Mouse (Mus musculus) embryonic facial prominence, embryonic 15.5 days (tissue): Measurements from ENCODE around the gene Pomgnt2. TPM values are rescaled to one million over a fixed set of nuclear protein-coding genes. Genes with fewer than 3 reads are reported as not detected.

Source experiments
- ATAC-seq: fragments of 200-750 bp; cut with Nextera tagmentation; 2 replicates; pipeline ENCODE4 v1.8.0; 2017; ENCODE audit warnings: low read depth, moderate TSS enrichment; ENCODE audit not compliant: insufficient number of reproducible peaks, low FRiP score, low TSS enrichment
- H3K27ac ChIP-seq: fragments of 300-500 bp; sonication (generic); replicated peaks from 2 replicates; pipeline ENCODE4 v1.5.1; 2015; ENCODE audit warnings: mild to moderate bottlenecking, inconsistent platforms
- H3K27me3 ChIP-seq: fragments of 300-500 bp; sonication (generic); 2 replicates; pipeline ENCODE4 v1.6.1; 2015; ENCODE audit warnings: inconsistent platforms
- H3K36me3 ChIP-seq: fragments of 300-500 bp; sonication (generic); 2 replicates; pipeline ENCODE4 v1.6.1; 2015; ENCODE audit warnings: mild to moderate bottlenecking, inconsistent platforms
- H3K4me1 ChIP-seq: fragments of 300-500 bp; sonication (generic); 2 replicates; pipeline ENCODE4 v1.6.1; 2015; ENCODE audit warnings: inconsistent platforms
- H3K4me2 ChIP-seq: fragments of 300-500 bp; sonication (generic); replicated peaks from 2 replicates; pipeline ENCODE4 v1.6.1; 2015; ENCODE audit warnings: mild to moderate bottlenecking, inconsistent platforms
- H3K4me3 ChIP-seq: fragments of 300-500 bp; sonication (generic); replicated peaks from 2 replicates; pipeline ENCODE4 v1.5.1; 2015; ENCODE audit warnings: mild to moderate bottlenecking, inconsistent platforms
- H3K9ac ChIP-seq: fragments of 300-500 bp; sonication (generic); 2 replicates; pipeline ENCODE4 v1.6.1; 2015; ENCODE audit warnings: inconsistent platforms
- H3K9me3 ChIP-seq: fragments of 300-500 bp; sonication (generic); replicated peaks from 2 replicates; pipeline ENCODE4 v1.6.1; 2016; ENCODE audit warnings: inconsistent platforms
- WGBS: fragments of 180-500 bp; shearing (Covaris S2); methylation state at CpG from one replicate; pipeline ENCODE4 v1.1.7; 2015; 5-methylcytosine and 5-hydroxymethylcytosine counted together
- polyA plus RNA-seq: library from polyadenylated mRNA; unstranded; fragments of >200 nt; fragmentation: Nextera tagmentation; extraction: Ambion mirVana; gene quantifications from 2 replicates; pipeline ENCODE4 v1.2.1, GENCODE M21; 2015

Pomgnt2 gene
- polyA plus RNA-seq = 18.4 and 21.2 TPM in 2 replicates

DNA sequence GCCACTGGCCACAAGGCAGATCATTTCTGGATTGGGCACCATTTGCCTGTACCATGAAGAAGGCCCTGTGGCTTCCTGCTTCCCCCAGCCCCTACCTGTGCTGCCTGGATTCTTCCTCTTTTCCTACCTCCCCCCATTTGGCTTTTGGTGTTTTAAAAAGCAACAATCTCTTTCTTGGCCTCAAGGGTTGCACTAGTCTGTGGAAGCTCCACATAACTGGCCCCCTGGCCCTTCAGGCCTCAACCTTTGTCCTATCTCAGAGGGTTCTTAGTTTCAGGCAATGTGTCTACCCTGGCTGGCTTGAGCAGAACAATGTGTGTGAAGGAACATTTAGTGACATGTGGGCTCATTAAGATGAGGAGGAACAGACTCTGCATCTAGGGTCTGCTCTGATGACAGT lies at the start of gene Pomgnt2:
Gene Pomgnt2 (minus strand): TSS at position 101 of the 400 bp plus-strand sequence.
- Histone ChIP-seq H3K27ac (no peak within 1 kb of the TSS), H3K4me1 (peaks cover 21% of the 10 kb centered on the region), H3K4me3 (peak within 1 kb of the TSS; percentile 76), H3K27me3 (no peaks in the 10 kb centered on the region), H3K9ac (no peak within 1 kb of the TSS), H3K9me3 (no peaks in the 10 kb centered on the region), H3K36me3 (no peaks in the 10 kb centered on the region), H3K4me2 (peak within 1 kb of the TSS; percentile 96)
- ATAC-seq = no peak

DNA sequence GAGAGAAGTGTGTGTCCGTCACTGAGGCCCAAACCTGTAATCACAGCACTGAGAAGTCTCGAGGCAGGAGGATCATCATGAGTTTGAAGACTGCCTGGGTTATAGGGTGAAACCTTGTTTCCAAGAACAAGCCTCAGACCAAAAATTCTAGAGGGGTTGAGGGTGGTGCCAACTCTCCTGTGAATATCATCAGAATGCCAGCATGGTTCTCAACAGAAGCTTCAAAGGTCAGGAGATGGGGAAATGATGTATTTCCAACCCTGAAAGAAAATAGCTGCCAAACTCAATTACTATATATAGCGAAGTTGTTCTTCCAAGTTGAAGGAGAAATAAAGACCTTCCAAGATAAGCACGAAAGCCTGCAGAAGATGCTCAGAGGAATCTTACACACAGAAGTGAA lies 42.9 kb upstream of the Pomgnt2 start:
- no peak overlapping the region for H3K4me2 ChIP-seq

DNA sequence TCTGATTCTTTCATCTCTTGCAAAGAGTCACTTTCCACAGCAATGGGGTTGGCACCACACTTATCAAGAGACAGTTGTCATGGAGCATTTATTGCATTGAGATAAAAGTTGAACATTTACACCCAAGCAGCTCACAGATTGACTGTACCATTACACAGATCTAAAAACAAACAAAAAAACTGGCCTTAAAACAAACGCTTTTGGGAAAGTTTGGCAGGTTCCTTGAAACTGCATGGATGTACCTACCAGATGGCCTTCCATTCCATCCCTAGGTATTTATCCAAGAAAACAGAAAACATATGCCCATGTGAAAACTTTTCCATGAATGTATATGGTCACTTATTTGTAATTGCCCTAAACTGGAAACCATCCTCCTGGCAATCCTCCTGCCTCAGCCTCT lies 41.7 kb upstream of the Pomgnt2 start:
- H3K36me3 ChIP-seq = no peaks in the 10 kb centered on the region
- no peak for ATAC-seq
- no peak overlapping the region for H3K4me2 ChIP-seq
- no peak overlapping the region for H3K9ac ChIP-seq
- no peak overlapping the region for H3K27ac ChIP-seq
- H3K4me3 ChIP-seq = no peak overlapping the region
- 79% methylated on average over 1 of the region's 1 CpGs for WGBS
- no peaks in the 10 kb centered on the region for H3K9me3 ChIP-seq
- no peaks in the 10 kb centered on the region for H3K4me1 ChIP-seq
- no peaks in the 10 kb centered on the region for H3K27me3 ChIP-seq

More for the DNA sequence above, 42.9 kb upstream of the Pomgnt2 start:
- no peak for ATAC-seq
- Histone ChIP-seq H3K9me3 (no peaks in the 10 kb centered on the region), H3K36me3 (no peaks in the 10 kb centered on the region), H3K27ac (no peak overlapping the region), H3K27me3 (no peaks in the 10 kb centered on the region), H3K4me3 (no peak overlapping the region), H3K9ac (no peak overlapping the region), H3K4me1 (no peaks in the 10 kb centered on the region)
- 77% methylated on average over 4 of the region's 4 CpGs for WGBS

DNA sequence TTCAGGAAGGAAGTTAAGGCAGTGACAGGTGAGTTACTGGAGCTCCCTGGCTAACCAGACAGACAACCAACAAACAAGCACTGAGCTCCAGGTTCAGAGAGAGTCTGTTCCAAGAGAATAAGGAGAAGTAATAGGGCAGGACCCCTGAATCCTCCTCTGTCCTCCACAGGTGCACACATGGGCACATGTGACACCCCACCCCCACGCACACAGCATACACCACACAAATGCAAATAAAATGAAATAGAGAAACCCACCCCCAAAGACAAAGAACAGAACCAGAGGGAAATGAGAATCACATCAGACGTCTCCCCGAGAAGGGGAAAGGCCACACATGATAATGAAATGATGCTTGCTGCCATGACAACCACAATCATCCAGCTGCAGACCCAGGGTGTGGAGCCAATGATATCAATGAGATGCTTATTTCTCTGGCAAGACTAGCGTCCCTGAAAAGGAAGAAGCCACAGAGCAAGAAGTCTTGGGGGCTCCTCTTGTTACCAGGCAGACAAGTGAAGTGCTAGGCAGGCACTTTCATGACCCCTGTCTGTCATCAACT lies 39.7 kb upstream of the Pomgnt2 start:
- Histone ChIP-seq H3K27ac (no peak overlapping the region), H3K9me3 (no peaks in the 10 kb centered on the region), H3K4me2 (no peak overlapping the region), H3K4me1 (no peaks in the 10 kb centered on the region), H3K9ac (no peak overlapping the region), H3K27me3 (no peaks in the 10 kb centered on the region), H3K36me3 (no peaks in the 10 kb centered on the region), H3K4me3 (no peak overlapping the region)
- WGBS = 48% methylated on average over 4 of the region's 4 CpGs
- ATAC-seq = no peak

DNA sequence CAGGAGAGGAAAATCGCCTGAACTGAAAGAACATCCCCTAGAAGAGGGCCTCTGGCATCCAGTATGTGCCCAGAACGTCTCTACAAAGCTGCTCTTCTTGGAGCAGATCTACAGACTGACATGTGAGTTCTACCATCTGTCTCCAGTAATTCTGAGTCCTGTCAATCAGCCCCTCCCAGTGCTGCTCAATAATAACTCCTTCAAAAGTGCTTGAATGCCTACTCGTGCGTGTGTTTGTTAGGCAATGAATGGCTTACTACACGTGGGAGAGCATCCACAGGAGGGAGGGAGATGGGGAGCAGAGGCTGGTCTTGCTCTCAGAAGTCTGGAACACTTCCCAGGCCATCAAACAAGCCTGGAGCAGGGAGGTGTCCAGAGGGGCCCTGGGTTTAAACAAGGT lies 38.9 kb upstream of the Pomgnt2 start:
- no peak overlapping the region for H3K27ac ChIP-seq

DNA sequence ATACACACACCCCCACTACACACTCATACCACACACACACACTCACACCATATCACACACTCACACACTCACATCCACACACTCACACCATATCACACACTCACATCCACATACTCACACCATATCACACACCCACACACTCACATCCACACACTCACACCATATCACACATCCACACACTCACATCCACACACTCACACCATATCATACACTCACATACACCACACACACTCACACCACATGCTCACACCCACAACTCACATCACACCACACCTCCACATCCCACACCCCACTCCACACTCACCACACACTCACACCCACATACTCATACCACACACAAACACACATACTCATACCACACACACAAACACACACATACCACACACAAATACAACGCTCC lies 38.0 kb upstream of the Pomgnt2 start:
- Histone ChIP-seq H3K4me3 (no peak overlapping the region), H3K9ac (no peak overlapping the region), H3K27ac (no peak overlapping the region), H3K9me3 (no peaks in the 10 kb centered on the region), H3K36me3 (no peaks in the 10 kb centered on the region), H3K4me2 (no peak overlapping the region), H3K27me3 (no peaks in the 10 kb centered on the region), H3K4me1 (no peaks in the 10 kb centered on the region)
- no peak for ATAC-seq
- 89% methylated on average over 1 of the region's 1 CpGs for WGBS

More for the DNA sequence above, 38.9 kb upstream of the Pomgnt2 start:
- Histone ChIP-seq H3K4me1 (no peaks in the 10 kb centered on the region), H3K4me3 (no peak overlapping the region), H3K9ac (no peak overlapping the region), H3K4me2 (no peak overlapping the region), H3K36me3 (no peaks in the 10 kb centered on the region), H3K9me3 (no peaks in the 10 kb centered on the region), H3K27me3 (no peaks in the 10 kb centered on the region)
- no peak for ATAC-seq
- 22% methylated on average over 5 of the region's 5 CpGs for WGBS

DNA sequence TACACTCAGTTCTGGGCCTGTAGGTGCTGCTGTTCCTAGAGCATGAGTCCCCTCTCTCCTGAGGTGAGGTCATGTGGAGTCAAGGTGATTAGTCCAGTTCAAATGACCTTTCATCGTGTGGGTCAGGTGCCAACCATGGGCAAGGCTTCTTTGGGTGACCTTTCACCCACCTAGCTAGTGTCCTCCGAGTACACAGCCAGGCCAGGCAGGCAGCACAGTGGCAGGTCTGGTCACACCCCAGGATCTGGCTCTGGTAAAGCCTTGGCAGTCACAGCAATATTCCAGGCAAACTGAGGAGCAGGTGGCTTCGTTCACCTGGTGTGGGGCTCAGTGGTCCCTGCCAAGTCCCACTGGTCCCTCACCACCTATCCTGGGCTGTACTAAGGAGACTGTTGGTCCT lies 35.2 kb upstream of the Pomgnt2 start:
- H3K4me2 ChIP-seq = no peak overlapping the region
- peaks cover 2% of the 10 kb centered on the region; the same call in 1 of the 2 replicates for H3K4me1 ChIP-seq
- no peak overlapping the region for H3K4me3 ChIP-seq
- 65% methylated on average over 3 of the region's 3 CpGs for WGBS
- H3K9me3 ChIP-seq = no peaks in the 10 kb centered on the region
- H3K36me3 ChIP-seq = no peaks in the 10 kb centered on the region
- ATAC-seq = no peak
- no peaks in the 10 kb centered on the region for H3K27me3 ChIP-seq
- H3K27ac ChIP-seq = no peak overlapping the region
- no peak overlapping the region for H3K9ac ChIP-seq

DNA sequence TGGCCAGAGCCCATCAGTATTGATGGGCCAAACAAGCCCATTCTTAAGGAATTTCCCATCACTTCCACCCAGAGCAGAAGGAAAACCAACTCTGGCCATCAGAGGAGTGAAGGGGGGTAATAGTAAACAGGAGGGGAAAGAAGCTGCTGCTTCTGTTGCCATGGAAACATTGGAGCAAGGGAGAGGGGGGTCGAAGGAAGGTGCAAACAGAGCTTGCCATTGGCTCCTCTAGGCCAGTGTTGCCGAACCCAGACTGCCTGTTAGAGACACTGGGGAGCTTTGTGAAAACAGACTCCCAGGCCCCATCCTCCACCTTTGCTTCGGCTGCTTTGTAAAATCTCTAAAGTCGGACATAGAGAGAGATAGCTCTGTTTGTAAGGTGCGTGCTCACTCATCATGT lies 33.8 kb upstream of the Pomgnt2 start:
- H3K27me3 ChIP-seq = no peaks in the 10 kb centered on the region
- no peak overlapping the region for H3K27ac ChIP-seq
- H3K9me3 ChIP-seq = no peaks in the 10 kb centered on the region
- 58% methylated on average over 5 of the region's 5 CpGs for WGBS
- H3K4me1 ChIP-seq = peaks cover 12% of the 10 kb centered on the region
- no peak overlapping the region for H3K4me3 ChIP-seq
- ATAC-seq = no peak
- no peak overlapping the region for H3K4me2 ChIP-seq
- no peak overlapping the region for H3K9ac ChIP-seq
- no peaks in the 10 kb centered on the region for H3K36me3 ChIP-seq

DNA sequence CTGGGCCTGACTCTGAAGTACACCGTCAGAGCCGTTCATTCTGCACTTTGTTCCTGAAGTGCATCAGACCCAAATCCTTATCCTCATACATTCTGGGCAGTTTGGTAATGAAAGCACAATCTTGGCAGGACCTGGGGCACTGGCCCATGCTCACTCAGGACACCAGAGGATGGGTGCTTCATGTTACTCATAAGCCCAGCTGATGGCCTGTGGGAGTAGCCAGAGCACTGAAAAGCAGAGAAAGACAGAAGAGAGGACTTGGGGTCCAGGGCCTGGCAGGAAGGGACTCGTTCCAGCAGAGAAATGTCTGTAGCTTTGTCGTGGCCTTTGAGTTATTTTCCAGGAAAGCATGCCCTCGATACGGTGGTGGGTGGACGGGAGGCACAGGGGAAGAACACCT lies 32.9 kb upstream of the Pomgnt2 start:
- H3K4me1 ChIP-seq = peaks cover 12% of the 10 kb centered on the region
- no peak overlapping the region for H3K27ac ChIP-seq
- H3K4me3 ChIP-seq = no peak overlapping the region
- H3K4me2 ChIP-seq = no peak overlapping the region
- no peaks in the 10 kb centered on the region for H3K36me3 ChIP-seq
- no peak for ATAC-seq
- no peak overlapping the region for H3K9ac ChIP-seq
- WGBS = 89% methylated on average over 7 of the region's 7 CpGs
- H3K9me3 ChIP-seq = no peaks in the 10 kb centered on the region
- H3K27me3 ChIP-seq = no peaks in the 10 kb centered on the region

DNA sequence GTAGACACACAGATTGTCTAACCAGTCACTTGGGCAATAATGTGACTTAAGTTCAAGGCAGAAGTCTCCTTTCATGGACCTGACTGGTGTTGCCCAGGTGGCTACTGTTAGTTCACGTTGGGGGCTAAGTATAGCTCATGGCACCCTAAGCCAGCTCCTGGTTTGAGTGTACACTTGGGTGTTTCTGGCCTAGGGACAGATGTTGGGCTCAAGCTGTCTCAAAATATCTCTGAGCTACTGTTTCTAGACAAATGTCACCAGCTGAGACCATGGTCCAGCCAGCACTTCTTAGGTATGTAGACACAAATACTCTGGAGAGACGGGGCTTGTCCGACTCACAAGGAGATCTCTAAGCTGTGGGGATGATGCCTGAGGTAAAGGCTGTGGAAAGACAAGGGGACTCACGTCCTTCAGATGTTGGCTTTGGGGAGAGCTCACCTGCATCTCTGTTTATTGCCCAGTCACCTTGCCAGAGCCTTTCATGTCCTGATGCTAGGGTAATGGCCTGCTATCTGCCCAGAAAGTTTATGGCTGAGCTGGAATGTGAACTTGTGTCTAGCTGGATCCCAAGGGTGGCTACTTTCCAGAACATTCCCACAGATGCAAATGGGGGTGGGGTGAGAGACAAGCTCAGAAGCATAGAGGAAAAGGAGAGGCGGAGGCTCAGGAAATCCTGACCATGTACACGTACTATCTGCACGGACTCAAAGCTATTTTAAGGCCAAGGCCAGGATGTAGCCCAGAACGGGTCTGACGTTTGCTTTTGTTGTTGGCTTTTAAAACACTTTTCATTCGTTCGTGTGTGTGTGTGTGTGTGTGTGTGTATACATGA lies 31.2 kb upstream of the Pomgnt2 start:
- 73% methylated on average over 11 of the region's 11 CpGs for WGBS
- Histone ChIP-seq H3K4me3 (no peak overlapping the region), H3K27me3 (no peaks in the 10 kb centered on the region), H3K9me3 (no peaks in the 10 kb centered on the region), H3K4me2 (no peak overlapping the region), H3K9ac (no peak overlapping the region), H3K4me1 (peaks cover 12% of the 10 kb centered on the region), H3K36me3 (no peaks in the 10 kb centered on the region), H3K27ac (peak overlapping the region; percentile 30; the same call in 1 of the 2 replicates)
- no peak for ATAC-seq

DNA sequence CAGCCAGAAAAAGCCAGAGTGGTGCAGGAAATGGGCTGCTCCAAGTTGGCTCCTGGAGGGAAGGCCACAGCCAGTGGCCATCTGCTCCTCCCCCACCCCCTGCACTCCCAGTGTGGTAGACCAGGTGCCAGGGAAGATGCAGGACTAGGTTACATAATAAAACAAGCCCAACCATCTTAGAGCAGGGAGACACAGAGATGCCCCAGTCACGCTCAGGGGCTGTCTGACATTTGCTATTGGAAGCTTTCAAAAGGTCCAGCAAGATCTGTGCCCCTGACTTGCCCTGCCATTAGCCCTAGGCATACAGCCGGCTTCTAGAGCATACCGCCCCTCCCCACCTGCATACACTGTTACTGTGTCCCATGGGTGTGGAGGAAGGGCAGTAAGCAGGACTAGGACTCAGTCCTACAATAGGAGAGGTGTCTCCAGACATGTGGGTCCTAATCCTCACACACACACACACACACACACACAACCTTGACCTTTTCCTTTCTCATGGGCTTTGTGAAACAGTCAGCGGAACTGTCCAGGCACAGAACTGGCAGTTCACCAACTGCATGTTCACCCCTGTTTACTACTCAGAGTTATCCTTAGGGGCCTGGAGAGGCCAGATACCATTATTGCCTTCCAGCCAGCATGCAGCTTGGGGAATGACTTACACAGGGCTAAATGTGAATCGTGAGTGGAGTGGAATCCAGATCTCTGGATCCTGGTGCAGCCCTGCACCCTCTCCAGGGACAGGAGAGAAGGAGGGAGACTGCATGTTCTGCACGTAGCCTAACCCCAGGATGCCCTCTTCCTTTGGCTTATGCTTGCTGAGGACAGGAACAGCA lies 30.4 kb upstream of the Pomgnt2 start:
- H3K4me2 ChIP-seq = no peak overlapping the region
- no peak overlapping the region for H3K4me3 ChIP-seq
- no peak overlapping the region for H3K27ac ChIP-seq
- no peaks in the 10 kb centered on the region for H3K36me3 ChIP-seq
- H3K4me1 ChIP-seq = peaks cover 12% of the 10 kb centered on the region
- WGBS = 53% methylated on average over 6 of the region's 6 CpGs
- no peaks in the 10 kb centered on the region for H3K27me3 ChIP-seq
- no peaks in the 10 kb centered on the region for H3K9me3 ChIP-seq
- ATAC-seq = peak; percentile 39; the same call in 1 of the 2 replicates
- no peak overlapping the region for H3K9ac ChIP-seq
